ENCODE assay signal across 12 mouse cellular contexts in the genomic region with DNA sequence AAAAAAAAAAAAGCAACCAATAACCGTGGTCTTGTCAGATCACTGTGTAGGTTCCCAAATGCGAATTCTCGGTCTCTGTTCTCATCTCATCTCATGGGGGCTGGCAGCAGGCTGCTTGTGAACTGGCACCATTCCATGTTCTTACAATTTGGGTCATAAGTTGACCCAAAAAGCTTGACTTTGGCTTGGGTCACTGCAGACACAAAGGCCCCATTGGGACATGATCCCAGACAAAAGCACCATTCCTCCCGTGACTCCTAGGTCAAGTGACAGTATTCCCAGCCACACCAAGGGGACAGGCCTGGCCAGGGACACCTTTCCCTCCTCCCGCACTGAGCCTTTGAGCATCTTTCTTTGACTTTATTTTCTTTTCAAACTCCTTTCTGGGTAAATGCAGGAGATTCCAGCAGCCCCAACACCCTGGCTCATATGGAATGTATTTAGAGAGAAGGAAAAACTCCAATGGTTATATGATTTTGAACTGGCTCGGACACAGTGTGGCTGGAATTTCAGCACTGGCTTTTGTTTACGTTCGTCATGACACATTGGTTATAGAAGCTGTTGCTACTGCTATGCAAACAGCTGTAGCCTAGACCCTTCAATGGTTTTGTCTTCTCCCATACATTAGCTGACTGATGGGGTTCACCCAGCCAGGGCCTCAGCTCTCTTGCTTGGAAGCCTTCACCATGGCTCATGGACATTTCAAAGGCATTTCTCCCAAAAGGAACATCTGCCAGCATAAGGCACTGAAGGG.
DNase-seq lines count a peak whose midpoint lies in the region; ATAC-seq and TF ChIP-seq lines count a peak whose summit lies in the region.
"Had no signal": no experiment of that assay in that cellular context is flagged by ENCODE, and none has a peak within 500 bp of the region (broad histone marks: within the 10 kb centered on the region; RNA-seq: fewer than 3 reads in every experiment).

No protein-coding gene starts in this region.

- peak; percentile 34 to 65 for DNase-seq in cerebellum, adult 2 months
- DNase-seq in cerebellum, adult 11 months = no peak
- peak; percentile 14 for DNase-seq in kidney, postnatal 14 days
- no peak for DNase-seq in kidney, postnatal 10 days
- peak; percentile 13 to 42 for DNase-seq in cerebellum, postnatal 10 days
- peak; percentile 7 for DNase-seq in lung, postnatal 25 days (ENCODE audit: low spot score)
- DNase-seq: kidney, postnatal 25 days had no signal

- no peaks in the 10 kb centered on the region for H3K36me3 ChIP-seq in neural tube, embryonic 15.5 days
- H3K36me3 ChIP-seq in forebrain, embryonic 16.5 days (ENCODE audit: control insufficient read depth, insufficient read depth) = no peaks in the 10 kb centered on the region
- H3K36me3 ChIP-seq: neural tube, embryonic 12.5 days had no signal

- peaks cover 9% of the 10 kb centered on the region for H3K4me1 ChIP-seq in cerebellum, adult 2 months (ENCODE audit: control insufficient read depth, insufficient read depth, low read length)
- no peaks in the 10 kb centered on the region for H3K4me1 ChIP-seq in neural tube, embryonic 15.5 days
- peaks cover 5% of the 10 kb centered on the region; the same call in 1 of the 2 replicates for H3K4me1 ChIP-seq in forebrain, embryonic 16.5 days (replicated peaks; ENCODE audit: control insufficient read depth, insufficient read depth, low read length)
- H3K4me1 ChIP-seq: neural tube, embryonic 12.5 days had no signal

- H3K9me3 ChIP-seq in neural tube, embryonic 15.5 days (replicated peaks) = no peaks in the 10 kb centered on the region
- H3K9me3 ChIP-seq in forebrain, embryonic 16.5 days (ENCODE audit: control insufficient read depth, low read length) = no peaks in the 10 kb centered on the region; the same call in 1 of the 2 replicates
- H3K9me3 ChIP-seq: neural tube, embryonic 12.5 days had no signal

- no peak overlapping the region for H3K27ac ChIP-seq in cerebellum, adult 2 months (ENCODE audit: insufficient read depth, low read length)
- no peak overlapping the region for H3K27ac ChIP-seq in neural tube, embryonic 15.5 days (replicated peaks)
- no peak overlapping the region for H3K27ac ChIP-seq in forebrain, embryonic 16.5 days (ENCODE audit: low read length)
- H3K27ac ChIP-seq: neural tube, embryonic 12.5 days had no signal

- no peak for ATAC-seq in neural tube, embryonic 15.5 days (ENCODE audit: low FRiP score)
- no peak for ATAC-seq in forebrain, embryonic 16.5 days
- ATAC-seq: midbrain, embryonic 16.5 days; Patski had no signal

- H3K4me3 ChIP-seq in cerebellum, adult 2 months (replicated peaks; ENCODE audit: insufficient read depth, low read depth, low read length) = no peak overlapping the region
- no peak overlapping the region for H3K4me3 ChIP-seq in neural tube, embryonic 15.5 days (replicated peaks)
- no peak overlapping the region for H3K4me3 ChIP-seq in forebrain, embryonic 16.5 days (replicated peaks; ENCODE audit: low read length)
- H3K4me3 ChIP-seq: neural tube, embryonic 12.5 days had no signal

- TF ChIP-seq POLR2A in cerebellum, adult 2 months (IDR thresholded peaks at IDR 0.05; ENCODE audit: borderline replicate concordance, insufficient read depth, low read length) = no peak

- no peak overlapping the region for H3K9ac ChIP-seq in neural tube, embryonic 15.5 days (replicated peaks)
- H3K9ac ChIP-seq in forebrain, embryonic 16.5 days (replicated peaks; ENCODE audit: low read depth, low read length) = no peak overlapping the region
- H3K9ac ChIP-seq: neural tube, embryonic 12.5 days had no signal

- no peak for TF ChIP-seq CTCF in cerebellum, adult 2 months (IDR thresholded peaks at IDR 0.05; ENCODE audit: borderline replicate concordance, insufficient read depth, low read depth, low read length)

- H3K27me3 ChIP-seq in cerebellum, adult 2 months (ENCODE audit: control insufficient read depth, insufficient read depth, low read length) = no peaks in the 10 kb centered on the region
- no peaks in the 10 kb centered on the region for H3K27me3 ChIP-seq in neural tube, embryonic 15.5 days (replicated peaks)
- no peaks in the 10 kb centered on the region for H3K27me3 ChIP-seq in forebrain, embryonic 16.5 days (replicated peaks; ENCODE audit: control insufficient read depth, insufficient read depth, low read length)
- H3K27me3 ChIP-seq: neural tube, embryonic 12.5 days; Patski had no signal

- WGBS in cerebellum, adult 2 months = 63% methylated on average over 8 of the region's 8 CpGs
- WGBS in neural tube, embryonic 15.5 days = 82% methylated on average over 8 of the region's 8 CpGs
- WGBS in forebrain, embryonic 16.5 days = 87% methylated on average over 8 of the region's 8 CpGs

- no peak overlapping the region for H3K4me2 ChIP-seq in neural tube, embryonic 15.5 days
- H3K4me2 ChIP-seq in forebrain, embryonic 16.5 days (ENCODE audit: low read length) = no peak overlapping the region
- H3K4me2 ChIP-seq: neural tube, embryonic 12.5 days had no signal

Comparison
In these comparisons a context has a peak if more than half of its experiments do, and no peak if none do; other contexts are left out.
1. DNase-seq: peak in cerebellum, adult 2 months (2 of 2), kidney, postnatal 14 days (single experiment), cerebellum, postnatal 10 days (2 of 2) and lung, postnatal 25 days (single experiment); none in cerebellum, adult 11 months (single experiment) and kidney, postnatal 10 days (single experiment).